Mouse (Mus musculus): ENCODE data around the gene Ncam1. TPM values are rescaled to one million over a fixed set of nuclear protein-coding genes. Genes with fewer than 3 reads are reported as not detected.

The Ncam1 gene
- polyA plus RNA-seq, 1 experiment from 2014 or later = 208 TPM

DNA sequence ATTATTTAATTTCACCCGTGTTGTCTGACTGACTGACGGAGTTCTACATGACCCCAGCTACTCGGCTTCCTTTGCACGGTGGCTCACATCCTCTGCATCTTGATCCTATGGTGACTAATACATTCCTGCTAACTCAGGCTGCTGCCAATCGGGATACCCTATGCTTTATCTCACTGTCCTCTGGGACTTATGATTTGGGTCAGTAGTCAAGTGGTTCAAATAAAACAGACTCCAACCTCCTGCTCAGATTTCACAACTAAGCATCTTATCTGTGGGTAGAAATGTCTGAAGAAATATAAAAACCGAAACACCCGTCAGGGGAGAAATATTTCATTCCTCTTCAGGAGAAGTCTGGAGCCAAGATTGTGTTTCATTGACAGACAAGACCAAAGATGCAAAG lies 265.3 kb downstream of the Ncam1 start:
- Histone ChIP-seq H3K4me2 (replicated peaks) (no peak overlapping the region), H3K9me3 (no peaks in the 10 kb centered on the region), H3K4me3 (no peak overlapping the region), H3K27me3 (no peaks in the 10 kb centered on the region), H3K36me3 (peaks cover 5% of the 10 kb centered on the region; the same call in 1 of the 2 replicates), H3K9ac (replicated peaks) (no peak overlapping the region), H3K27ac (replicated peaks) (no peak overlapping the region), H3K4me1 (peaks cover 52% of the 10 kb centered on the region)
- ATAC-seq (ENCODE audit: low FRiP score, low read depth) = no peak
- 72% methylated on average over 7 of the region's 7 CpGs for WGBS

GRCm38 (mm10) chr9:49531833-49532232 lies 266.9 kb downstream of the Ncam1 start:
- H3K9me3 ChIP-seq = no peaks in the 10 kb centered on the region
- no peak overlapping the region for H3K9ac ChIP-seq (replicated peaks)
- no peak overlapping the region for H3K4me2 ChIP-seq (replicated peaks)
- no peak overlapping the region for H3K4me3 ChIP-seq
- no peak overlapping the region for H3K27ac ChIP-seq (replicated peaks)
- no peak for ATAC-seq (ENCODE audit: low FRiP score, low read depth)
- no peaks in the 10 kb centered on the region for H3K36me3 ChIP-seq
- H3K4me1 ChIP-seq = peaks cover 48% of the 10 kb centered on the region
- no peaks in the 10 kb centered on the region for H3K27me3 ChIP-seq
- 93% methylated on average over 6 of the region's 6 CpGs for WGBS

- no peak for ATAC-seq (ENCODE audit: low FRiP score, low read depth)
- WGBS = 74% methylated on average over 7 of the region's 7 CpGs
- Histone ChIP-seq H3K27me3 (no peaks in the 10 kb centered on the region), H3K9ac (replicated peaks) (no peak overlapping the region), H3K4me1 (peaks cover 43% of the 10 kb centered on the region), H3K27ac (replicated peaks) (no peak overlapping the region), H3K36me3 (no peaks in the 10 kb centered on the region), H3K4me2 (replicated peaks) (no peak overlapping the region), H3K4me3 (no peak overlapping the region), H3K9me3 (no peaks in the 10 kb centered on the region)
Observed at GRCm38 (mm10) chr9:49531257-49531656, 267.5 kb downstream of the Ncam1 start.

DNA sequence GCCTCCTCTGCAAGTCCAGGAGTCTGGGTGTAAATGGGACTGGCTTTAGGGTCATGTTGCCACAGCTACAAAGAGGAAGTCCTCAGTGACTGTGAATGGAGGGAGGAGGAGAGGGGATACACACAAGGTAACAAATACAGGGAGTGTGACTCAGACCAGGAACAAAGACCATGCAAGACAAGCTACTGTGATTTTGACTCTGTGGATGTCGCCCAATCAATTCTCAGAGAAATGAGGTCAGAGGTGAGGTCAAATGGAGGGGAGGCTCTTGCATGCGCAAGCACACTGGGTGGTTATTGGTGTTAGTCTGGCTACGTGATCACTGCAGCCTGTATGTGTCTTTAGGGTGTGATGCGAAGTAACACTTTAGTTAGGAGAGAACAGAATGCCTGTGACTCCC lies 268.0 kb downstream of the Ncam1 start:
- Histone ChIP-seq H3K4me3 (no peak overlapping the region), H3K27me3 (no peaks in the 10 kb centered on the region), H3K36me3 (no peaks in the 10 kb centered on the region), H3K27ac (replicated peaks) (no peak overlapping the region), H3K4me2 (replicated peaks) (no peak overlapping the region), H3K9ac (replicated peaks) (no peak overlapping the region), H3K9me3 (no peaks in the 10 kb centered on the region), H3K4me1 (peaks cover 38% of the 10 kb centered on the region)
- ATAC-seq (ENCODE audit: low FRiP score, low read depth) = no peak
- WGBS = 64% methylated on average over 4 of the region's 4 CpGs

- 77% methylated on average over 8 of the region's 8 CpGs for WGBS
- Histone ChIP-seq H3K27ac (replicated peaks) (no peak overlapping the region), H3K27me3 (no peaks in the 10 kb centered on the region), H3K4me3 (no peak overlapping the region), H3K9ac (replicated peaks) (no peak overlapping the region), H3K4me2 (replicated peaks) (no peak overlapping the region), H3K36me3 (no peaks in the 10 kb centered on the region), H3K9me3 (no peaks in the 10 kb centered on the region), H3K4me1 (peaks cover 31% of the 10 kb centered on the region)
- ATAC-seq (ENCODE audit: low FRiP score, low read depth) = no peak
Observed at GRCm38 (mm10) chr9:49529366-49529959, 269.3 kb downstream of the Ncam1 start.

DNA sequence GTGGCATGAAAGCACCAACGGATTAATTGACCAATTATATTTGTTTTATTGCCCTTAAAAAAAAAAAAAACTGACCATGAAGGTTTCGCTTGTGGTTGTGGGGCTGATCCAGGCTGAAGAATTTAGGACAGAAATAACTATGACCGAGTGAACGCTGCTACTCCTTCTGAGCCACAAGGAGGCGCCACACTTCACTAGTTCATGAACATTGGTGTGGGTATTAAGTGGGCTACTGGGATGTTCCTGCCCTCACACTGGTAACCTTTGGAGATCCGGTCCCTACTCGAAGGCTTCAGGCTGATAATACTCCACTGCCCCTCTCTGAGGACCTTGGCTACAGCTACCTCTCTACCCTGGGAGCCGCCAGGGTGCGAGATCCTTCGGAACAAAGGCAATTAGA lies 269.8 kb downstream of the Ncam1 start:
- WGBS = 52% methylated on average over 10 of the region's 10 CpGs
- no peak for ATAC-seq (ENCODE audit: low FRiP score, low read depth)
- H3K9ac ChIP-seq (replicated peaks) = no peak overlapping the region

DNA sequence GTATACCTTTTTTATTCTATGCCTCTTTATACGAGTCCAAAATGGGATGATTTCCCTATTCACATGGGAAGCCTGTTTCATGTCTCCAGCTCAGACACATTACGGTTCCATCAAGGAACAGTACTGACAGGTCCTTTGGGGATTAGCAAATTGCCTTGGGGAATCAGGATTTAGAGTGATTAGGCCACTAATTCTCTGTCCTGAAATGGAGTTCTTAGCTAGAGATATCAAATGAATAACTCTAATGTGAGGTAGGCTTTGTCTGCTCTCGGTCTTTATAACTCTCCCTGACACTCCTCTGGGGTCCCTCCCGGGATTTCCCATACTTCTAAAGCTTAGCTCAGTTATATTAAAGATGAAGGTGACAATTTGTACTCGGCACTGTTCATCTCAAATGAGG lies 270.7 kb downstream of the Ncam1 start:
- ATAC-seq (ENCODE audit: low FRiP score, low read depth) = no peak
- no peaks in the 10 kb centered on the region for H3K9me3 ChIP-seq
- no peak overlapping the region for H3K27ac ChIP-seq (replicated peaks)
- H3K4me3 ChIP-seq = no peak overlapping the region
- H3K27me3 ChIP-seq = no peaks in the 10 kb centered on the region
- 44% methylated on average over 5 of the region's 5 CpGs for WGBS
- no peak overlapping the region for H3K9ac ChIP-seq (replicated peaks)
- H3K36me3 ChIP-seq = no peaks in the 10 kb centered on the region
- H3K4me1 ChIP-seq = peaks cover 18% of the 10 kb centered on the region; the same call in 1 of the 2 replicates
- no peak overlapping the region for H3K4me2 ChIP-seq (replicated peaks)

More for the DNA sequence above, 269.8 kb downstream of the Ncam1 start:
- Histone ChIP-seq H3K4me2 (replicated peaks) (no peak overlapping the region), H3K27me3 (no peaks in the 10 kb centered on the region), H3K9me3 (no peaks in the 10 kb centered on the region), H3K4me3 (no peak overlapping the region), H3K27ac (replicated peaks) (no peak overlapping the region), H3K36me3 (no peaks in the 10 kb centered on the region), H3K4me1 (peaks cover 25% of the 10 kb centered on the region)

- Histone ChIP-seq H3K27me3 (no peaks in the 10 kb centered on the region), H3K4me1 (peaks cover 18% of the 10 kb centered on the region; the same call in 1 of the 2 replicates), H3K9me3 (no peaks in the 10 kb centered on the region), H3K4me3 (no peak overlapping the region), H3K4me2 (replicated peaks) (no peak overlapping the region), H3K36me3 (peaks cover 5% of the 10 kb centered on the region; the same call in 1 of the 2 replicates), H3K9ac (replicated peaks) (no peak overlapping the region), H3K27ac (replicated peaks) (no peak overlapping the region)
- ATAC-seq (ENCODE audit: low FRiP score, low read depth) = no peak
- WGBS = 64% methylated on average over 8 of the region's 8 CpGs
Observed at GRCm38 (mm10) chr9:49527340-49527739, 271.4 kb downstream of the Ncam1 start.

DNA sequence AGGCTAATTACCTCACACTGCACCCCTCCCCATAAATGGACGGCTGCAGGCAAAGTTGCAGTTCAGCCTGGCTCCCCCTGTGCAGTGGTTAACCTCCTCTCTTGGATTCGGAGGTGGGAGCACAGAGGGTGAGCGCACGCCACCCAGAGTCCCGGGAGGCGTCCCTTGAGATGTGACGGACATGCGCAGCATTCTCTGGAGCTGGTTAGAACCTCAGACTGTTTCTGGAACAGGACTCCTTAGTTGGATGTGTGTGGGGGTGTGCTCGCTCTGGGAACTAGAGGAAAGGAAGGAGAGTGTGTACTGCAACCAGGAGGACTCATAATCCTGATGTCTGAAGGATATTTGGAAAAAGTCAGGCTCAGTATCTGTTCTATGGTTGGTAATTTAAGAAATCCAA lies 274.0 kb downstream of the Ncam1 start:
- Histone ChIP-seq H3K9me3 (no peaks in the 10 kb centered on the region), H3K36me3 (peaks cover 22% of the 10 kb centered on the region), H3K9ac (replicated peaks) (no peak overlapping the region), H3K4me3 (no peak overlapping the region), H3K27ac (replicated peaks) (no peak overlapping the region), H3K27me3 (no peaks in the 10 kb centered on the region), H3K4me2 (replicated peaks) (no peak overlapping the region), H3K4me1 (peaks cover 14% of the 10 kb centered on the region; the same call in 1 of the 2 replicates)
- ATAC-seq (ENCODE audit: low FRiP score, low read depth) = no peak
- 76% methylated on average over 9 of the region's 9 CpGs for WGBS

GRCm38 (mm10) chr9:49523881-49524280 lies 274.8 kb downstream of the Ncam1 start:
- ATAC-seq (ENCODE audit: low FRiP score, low read depth) = no peak
- no peaks in the 10 kb centered on the region for H3K9me3 ChIP-seq
- peaks cover 30% of the 10 kb centered on the region for H3K36me3 ChIP-seq
- peaks cover 10% of the 10 kb centered on the region; the same call in 1 of the 2 replicates for H3K4me1 ChIP-seq
- no peak overlapping the region for H3K27ac ChIP-seq (replicated peaks)
- no peaks in the 10 kb centered on the region for H3K27me3 ChIP-seq
- H3K9ac ChIP-seq (replicated peaks) = no peak overlapping the region
- no peak overlapping the region for H3K4me2 ChIP-seq (replicated peaks)
- H3K4me3 ChIP-seq = no peak overlapping the region
- WGBS = 94% methylated on average over 9 of the region's 9 CpGs

DNA sequence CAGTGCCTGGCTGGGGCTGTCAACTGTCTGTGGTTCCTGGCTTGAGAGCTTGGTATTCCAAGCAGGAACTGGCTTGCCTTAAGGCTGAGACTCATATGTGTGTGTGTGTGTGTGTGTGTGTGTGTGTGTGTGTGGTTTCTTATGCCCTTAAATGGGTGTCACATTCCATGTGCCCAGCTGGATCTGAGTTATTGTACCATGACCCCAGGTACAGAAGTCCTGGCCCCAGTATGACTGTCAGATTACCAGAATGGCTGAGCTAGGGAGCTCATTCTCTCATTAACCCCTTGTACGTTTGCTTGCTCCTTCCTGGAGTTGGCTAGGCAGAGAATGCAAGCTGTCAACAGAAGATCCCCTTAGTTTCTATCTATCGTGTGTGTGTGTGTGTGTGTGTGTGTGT lies 284.4 kb downstream of the Ncam1 start:
- WGBS = 88% methylated on average over 2 of the region's 2 CpGs
- Histone ChIP-seq H3K27ac (replicated peaks) (no peak overlapping the region), H3K27me3 (no peaks in the 10 kb centered on the region), H3K36me3 (peaks cover 60% of the 10 kb centered on the region), H3K4me1 (no peaks in the 10 kb centered on the region), H3K9me3 (no peaks in the 10 kb centered on the region), H3K9ac (replicated peaks) (no peak overlapping the region), H3K4me3 (no peak overlapping the region), H3K4me2 (replicated peaks) (no peak overlapping the region)
- no peak for ATAC-seq (ENCODE audit: low FRiP score, low read depth)

DNA sequence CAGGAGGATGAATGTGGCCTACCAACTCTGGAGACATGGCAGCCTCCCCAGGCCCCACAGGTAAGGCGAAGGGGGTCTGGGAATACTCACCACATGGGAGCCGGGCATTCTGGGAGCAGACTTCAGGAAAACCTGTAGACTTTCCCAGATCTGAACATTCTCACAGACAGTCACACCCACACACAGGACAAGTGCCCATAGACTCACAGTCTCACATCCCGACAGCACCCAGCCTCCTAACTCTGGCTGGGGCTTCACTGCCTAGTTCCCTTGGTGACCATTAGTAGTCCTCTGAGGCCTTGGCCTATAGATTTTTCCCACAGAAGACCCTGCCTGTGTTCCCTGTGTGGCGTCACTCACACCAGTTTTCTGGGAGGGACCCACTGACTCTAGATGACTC lies 288.1 kb downstream of the Ncam1 start:
- Histone ChIP-seq H3K4me3 (no peak overlapping the region), H3K27ac (replicated peaks) (no peak overlapping the region), H3K36me3 (peaks cover 67% of the 10 kb centered on the region), H3K4me2 (replicated peaks) (no peak overlapping the region), H3K4me1 (no peaks in the 10 kb centered on the region), H3K9me3 (no peaks in the 10 kb centered on the region), H3K27me3 (no peaks in the 10 kb centered on the region), H3K9ac (replicated peaks) (no peak overlapping the region)
- 97% methylated on average over 4 of the region's 4 CpGs for WGBS
- no peak for ATAC-seq (ENCODE audit: low FRiP score, low read depth)

GRCm38 (mm10) chr9:49509628-49510027 lies 289.1 kb downstream of the Ncam1 start:
- Histone ChIP-seq H3K9me3 (no peaks in the 10 kb centered on the region), H3K4me1 (no peaks in the 10 kb centered on the region), H3K9ac (replicated peaks) (no peak overlapping the region), H3K4me3 (no peak overlapping the region), H3K27ac (replicated peaks) (no peak overlapping the region), H3K27me3 (no peaks in the 10 kb centered on the region), H3K4me2 (replicated peaks) (no peak overlapping the region), H3K36me3 (peaks cover 67% of the 10 kb centered on the region)
- no peak for ATAC-seq (ENCODE audit: low FRiP score, low read depth)
- WGBS = 97% methylated on average over 8 of the region's 8 CpGs

Data from midbrain, embryonic 12.5 days (tissue).